Mouse (Mus musculus) spleen, postnatal 14 days (tissue): ENCODE data around the gene Tnik.

Experiments used
- DNase-seq, 2 experiments: peaks; one replicate each; pipeline ENCODE4 v3.0.0; 2021 to 2022; ENCODE audit warnings: low spot score in 2 of 2

The Tnik gene

GRCm38 (mm10) chr3:28345961-28346360 is 82.9 kb downstream of the Tnik start:
- DNase-seq: no peak

- no peak for DNase-seq
Observed at GRCm38 (mm10) chr3:28346476-28346875, 83.5 kb downstream of the Tnik start.

GRCm38 (mm10) chr3:28348746-28349145 is 85.7 kb downstream of the Tnik start:
- DNase-seq: no peak

GRCm38 (mm10) chr3:28350147-28350801 is 87.3 kb downstream of the Tnik start:
- no peak for DNase-seq

GRCm38 (mm10) chr3:28358391-28358790 is 95.4 kb downstream of the Tnik start:
- no peak for DNase-seq

GRCm38 (mm10) chr3:28359138-28359537 is 96.1 kb downstream of the Tnik start:
- DNase-seq: no peak

GRCm38 (mm10) chr3:28361056-28361455 is 98.0 kb downstream of the Tnik start:
- no peak for DNase-seq

GRCm38 (mm10) chr3:28363441-28364125 is 100.6 kb downstream of the Tnik start:
- no peak for DNase-seq

GRCm38 (mm10) chr3:28368746-28369145 is 105.7 kb downstream of the Tnik start:
- no peak for DNase-seq

- DNase-seq: no peak
Observed at GRCm38 (mm10) chr3:28369266-28369665, 106.3 kb downstream of the Tnik start.

- DNase-seq: no peak
Observed at GRCm38 (mm10) chr3:28369698-28370097, 106.7 kb downstream of the Tnik start.

- no peak for DNase-seq
Observed at GRCm38 (mm10) chr3:28371583-28371982, 108.6 kb downstream of the Tnik start.

GRCm38 (mm10) chr3:28372459-28372858 is 109.4 kb downstream of the Tnik start:
- DNase-seq: no peak

- DNase-seq: no peak
Observed at GRCm38 (mm10) chr3:28374738-28375510, 111.9 kb downstream of the Tnik start.

GRCm38 (mm10) chr3:28380224-28380623 is 117.2 kb downstream of the Tnik start:
- no peak for DNase-seq

GRCm38 (mm10) chr3:28383526-28384126 is 120.6 kb downstream of the Tnik start:
- no peak for DNase-seq

- no peak for DNase-seq
Observed at GRCm38 (mm10) chr3:28385199-28385975, 122.4 kb downstream of the Tnik start.

GRCm38 (mm10) chr3:28388540-28388939 is 125.5 kb downstream of the Tnik start:
- DNase-seq: no peak

- DNase-seq: no peak
Observed at GRCm38 (mm10) chr3:28390183-28390582, 127.2 kb downstream of the Tnik start.

GRCm38 (mm10) chr3:28392542-28392941 is 129.5 kb downstream of the Tnik start:
- DNase-seq: no peak

- DNase-seq: no peak
Observed at GRCm38 (mm10) chr3:28398781-28399180, 135.8 kb downstream of the Tnik start.
